ENCODE assay signal across 8 mouse cellular contexts in genomic region chr17:50469543-50470431, GRCm38 (mm10). TPM values are rescaled to one million over a fixed set of nuclear protein-coding genes. Genes with fewer than 3 reads are reported as not detected.
DNase-seq lines count a peak whose midpoint lies in the region; ATAC-seq lines count a peak whose summit lies in the region.

No protein-coding gene starts in this region.

- 32% methylated on average over 13 of the region's 13 CpGs for WGBS in forebrain, embryonic 10.5 days
- WGBS in hindbrain, embryonic 12.5 days = 15% methylated on average over 13 of the region's 13 CpGs

- peak; percentile 87 for ATAC-seq in hindbrain, embryonic 12.5 days (ENCODE audit: low FRiP score)

- H3K4me1 ChIP-seq in forebrain, embryonic 10.5 days = peaks cover 30% of the 10 kb centered on the region
- peaks cover 13% of the 10 kb centered on the region for H3K4me1 ChIP-seq in hindbrain, embryonic 12.5 days

- H3K27me3 ChIP-seq in forebrain, embryonic 10.5 days (ENCODE audit: poor library complexity, severe bottlenecking) = no peaks in the 10 kb centered on the region; the same call in 1 of the 2 replicates
- H3K27me3 ChIP-seq in hindbrain, embryonic 12.5 days = no peaks in the 10 kb centered on the region

- no peak overlapping the region for H3K9ac ChIP-seq in hindbrain, embryonic 12.5 days

- H3K9me3 ChIP-seq in forebrain, embryonic 10.5 days = no peaks in the 10 kb centered on the region
- no peaks in the 10 kb centered on the region for H3K9me3 ChIP-seq in hindbrain, embryonic 12.5 days (replicated peaks)

- H3K36me3 ChIP-seq in forebrain, embryonic 10.5 days (replicated peaks) = no peaks in the 10 kb centered on the region
- no peaks in the 10 kb centered on the region for H3K36me3 ChIP-seq in hindbrain, embryonic 12.5 days

- peak overlapping the region; percentile 45 for H3K4me2 ChIP-seq in hindbrain, embryonic 12.5 days (replicated peaks)

- H3K4me3 ChIP-seq in forebrain, embryonic 10.5 days = 0 out of 2 replicates have a peak overlapping the region, but pooled peaks have one; percentile 3
- H3K4me3 ChIP-seq in hindbrain, embryonic 12.5 days = 0 out of 2 replicates have a peak overlapping the region, but pooled peaks have one; percentile 9

- H3K27ac ChIP-seq in forebrain, embryonic 10.5 days = peak overlapping the region; percentile 74
- H3K27ac ChIP-seq in hindbrain, embryonic 12.5 days = peak overlapping the region; percentile 62

- peak; percentile 80 for DNase-seq in 416B (ENCODE audit: low read depth)
- DNase-seq in adrenal gland, postnatal 10 days = peak; percentile 48
- DNase-seq in forebrain, embryonic 10.5 days (ENCODE audit: extremely low spot score, low spot score) = peak; percentile 42
- peak; percentile 50 for DNase-seq in left cerebral cortex, adult 11 months (ENCODE audit: low spot score)
- DNase-seq in lung, postnatal 25 days (ENCODE audit: low spot score) = peak; percentile 41
- DNase-seq in right cerebral cortex, postnatal 25 days = peak; percentile 23
- DNase-seq in urinary bladder, postnatal 36 days (ENCODE audit: low spot score in 2 of 2) = no peak

RNA-seq across cellular contexts. Expression of gene Plcl2, which starts 39.4 kb away (rescaled TPM):
- 10 to 100 TPM; 42.3 to 45.6 TPM for total RNA-seq in adrenal gland, postnatal 10 days (2021)
- 5.1 and 5.7 TPM in 2 replicates for polyA plus RNA-seq in forebrain, embryonic 10.5 days (2016; fragmentation: Nextera tagmentation; extraction: Ambion mirVana)
- polyA plus RNA-seq in hindbrain, embryonic 12.5 days (2016; fragmentation: Nextera tagmentation; extraction: Ambion mirVana) = 9.2 and 10.0 TPM in 2 replicates

Comparison
In these comparisons a context has a peak if more than half of its experiments do, and no peak if none do; other contexts are left out.
1. DNase-seq: peak in 416B (single experiment), adrenal gland, postnatal 10 days (single experiment), forebrain, embryonic 10.5 days (single experiment), left cerebral cortex, adult 11 months (single experiment), lung, postnatal 25 days (single experiment) and right cerebral cortex, postnatal 25 days (single experiment); none in urinary bladder, postnatal 36 days (0 of 2).